Mouse (Mus musculus) CH12.LX (cell line): ENCODE data around the gene Nrp2. TPM values are rescaled to one million over a fixed set of nuclear protein-coding genes. Genes with fewer than 3 reads are reported as not detected.
A peak's percentile ranks its signal among the peaks of the same experiment; 100 is the strongest.

Source experiments
- DNase-seq: peaks from one replicate; pipeline ENCODE4 v3.0.0-alpha.2; 2013; ENCODE audit errors: extremely low read depth
- H3K27ac ChIP-seq: 2 replicates; pipeline ENCODE4 v1.5.1; 2012; ENCODE audit warnings: low read depth, mild to moderate bottlenecking, control low read depth, moderate library complexity; ENCODE audit not compliant: insufficient read depth
- H3K27me3 ChIP-seq: replicated peaks from 2 replicates; pipeline ENCODE3; 2012; ENCODE audit warnings: inconsistent platforms
- H3K36me3 ChIP-seq, 2 experiments: replicated peaks in 1 of 2; 2 replicates each; pipeline versions ENCODE3 to v1.6.1; 2012; ENCODE audit warnings: inconsistent platforms in 1 of 2, low read length in 1 of 2, mild to moderate bottlenecking in 1 of 2, mixed read lengths in 1 of 2, moderate library complexity in 1 of 2; ENCODE audit not compliant: control insufficient read depth in 1 of 2, insufficient read depth in 1 of 2
- H3K4me1 ChIP-seq, 2 experiments: 2 replicates each; pipeline ENCODE4 v1.6.1; 2012; ENCODE audit warnings: inconsistent platforms in 1 of 2, moderate library complexity in 1 of 2; ENCODE audit not compliant: insufficient read depth in 2 of 2, control insufficient read depth in 1 of 2
- H3K4me2 ChIP-seq: 2 replicates; pipeline ENCODE4 v1.6.1; 2012; ENCODE audit warnings: low read depth, mild to moderate bottlenecking, control low read depth; ENCODE audit not compliant: poor library complexity, insufficient read depth, severe bottlenecking
- H3K4me3 ChIP-seq, 3 experiments: fragments of 150-350 bp in 1 of 3; sonication (generic) in 1 of 3; replicated peaks in 1 of 3; 2 replicates each; pipeline versions ENCODE3 to v1.5.1; 2011 to 2012; ENCODE audit warnings: low read depth in 2 of 3, low read length in 2 of 3, mild to moderate bottlenecking in 2 of 3, moderate library complexity in 2 of 3, control low read depth in 1 of 3, improper control_type of control experiment in 1 of 3, inconsistent platforms in 1 of 3, mixed read lengths in 1 of 3; ENCODE audit not compliant: poor library complexity in 1 of 3
- H3K79me2 ChIP-seq: replicated peaks from 2 replicates; pipeline ENCODE4 v1.6.1; 2012; ENCODE audit warnings: mild to moderate bottlenecking, moderate library complexity; ENCODE audit not compliant: control insufficient read depth, poor library complexity, insufficient read depth, severe bottlenecking; ENCODE audit errors: extremely low read depth
- H3K9ac ChIP-seq: 2 replicates; pipeline ENCODE4 v1.6.1; 2012; ENCODE audit warnings: low read depth, mild to moderate bottlenecking, control low read depth, moderate library complexity; ENCODE audit not compliant: insufficient read depth
- H3K9me3 ChIP-seq: replicated peaks from 2 replicates; pipeline ENCODE3; 2012; ENCODE audit warnings: low read length, inconsistent platforms, mixed read lengths
- BHLHE40 ChIP-seq: IDR thresholded peaks from 2 replicates; pipeline ENCODE4 v1.6.1; 2011; ENCODE audit warnings: mild to moderate bottlenecking, low read depth, low read length, improper control_type of control experiment
- CHD1 ChIP-seq: IDR thresholded peaks from 2 replicates; pipeline ENCODE4 v1.6.1; 2012; ENCODE audit warnings: low read depth, low read length, improper control_type of control experiment, inconsistent platforms
- CHD2 ChIP-seq: IDR thresholded peaks from 2 replicates; pipeline ENCODE4 v1.6.1; 2011; ENCODE audit warnings: low read length, improper control_type of control experiment
- CTCF ChIP-seq, 2 experiments: IDR thresholded peaks in 1 of 2; conservative IDR thresholded peaks in 1 of 2; 2 replicates each; pipeline ENCODE4 v1.5.1; 2011 to 2012; ENCODE audit warnings: low read depth in 2 of 2, low read length in 2 of 2, improper control_type of control experiment in 1 of 2, inconsistent platforms in 1 of 2, mild to moderate bottlenecking in 1 of 2, moderate library complexity in 1 of 2
- E2F4 ChIP-seq: IDR thresholded peaks from 2 replicates; pipeline ENCODE4 v1.6.1; 2011; ENCODE audit warnings: low read depth, low read length, improper control_type of control experiment; ENCODE audit not compliant: insufficient replicate concordance
- ELF1 ChIP-seq: IDR thresholded peaks from 2 replicates; pipeline ENCODE4 v1.6.1; 2014; ENCODE audit warnings: low read depth, mild to moderate bottlenecking, inconsistent platforms, low read length, improper control_type of control experiment
- EP300 ChIP-seq: IDR thresholded peaks from 2 replicates; pipeline ENCODE4 v1.6.1; 2011; ENCODE audit warnings: low read length, improper control_type of control experiment
- ETS1 ChIP-seq: conservative IDR thresholded peaks from 2 replicates; pipeline ENCODE4 v1.6.1; 2012; ENCODE audit warnings: low read depth, mild to moderate bottlenecking, inconsistent platforms, low read length, improper control_type of control experiment, moderate library complexity
- GABPA ChIP-seq: IDR thresholded peaks from 2 replicates; pipeline ENCODE4 v1.6.1; 2012; ENCODE audit warnings: low read depth, low read length, improper control_type of control experiment, inconsistent platforms; ENCODE audit not compliant: insufficient replicate concordance
- HCFC1 ChIP-seq: IDR thresholded peaks from 2 replicates; pipeline ENCODE4 v1.6.1; 2012; ENCODE audit warnings: low read depth, mild to moderate bottlenecking, inconsistent platforms, low read length, improper control_type of control experiment
- IRF4 ChIP-seq: IDR thresholded peaks from 2 replicates; pipeline ENCODE4 v1.6.1; 2014; ENCODE audit warnings: low read depth, mild to moderate bottlenecking, inconsistent platforms, low read length, improper control_type of control experiment
- JUN ChIP-seq: IDR thresholded peaks from 2 replicates; pipeline ENCODE4 v1.6.1; 2011; ENCODE audit warnings: low read depth, mild to moderate bottlenecking, low read length, improper control_type of control experiment, moderate library complexity; ENCODE audit not compliant: insufficient read depth
- JUND ChIP-seq: conservative IDR thresholded peaks from 2 replicates; pipeline ENCODE4 v1.6.1; 2011; ENCODE audit warnings: low read depth, low read length, improper control_type of control experiment
- KAT2A ChIP-seq: IDR thresholded peaks from 2 replicates; pipeline ENCODE4 v1.6.1; 2012; ENCODE audit warnings: low read length, improper control_type of control experiment, inconsistent platforms; ENCODE audit not compliant: insufficient replicate concordance
- MAFK ChIP-seq: IDR thresholded peaks from 2 replicates; pipeline ENCODE4 v1.6.1; 2011; ENCODE audit warnings: low read length, improper control_type of control experiment; ENCODE audit not compliant: insufficient replicate concordance
- MAX ChIP-seq: IDR thresholded peaks from 2 replicates; pipeline ENCODE4 v1.6.1; 2011; ENCODE audit warnings: low read length, improper control_type of control experiment
- MAZ ChIP-seq: IDR thresholded peaks from 2 replicates; pipeline ENCODE4 v1.6.1; 2012; ENCODE audit warnings: low read depth, mild to moderate bottlenecking, inconsistent platforms, low read length, improper control_type of control experiment, moderate library complexity
- MEF2A ChIP-seq: IDR thresholded peaks from 2 replicates; pipeline ENCODE4 v1.6.1; 2014; ENCODE audit warnings: low read depth, mild to moderate bottlenecking, inconsistent platforms, low read length, improper control_type of control experiment, borderline replicate concordance
- MXI1 ChIP-seq: IDR thresholded peaks from 2 replicates; pipeline ENCODE4 v1.6.1; 2011; ENCODE audit warnings: mild to moderate bottlenecking, low read depth, low read length, improper control_type of control experiment
- MYC ChIP-seq: IDR thresholded peaks from 2 replicates; pipeline ENCODE4 v1.6.1; 2011; ENCODE audit warnings: low read depth, mild to moderate bottlenecking, improper control_type of control experiment, low read length
- NELFE ChIP-seq: IDR thresholded peaks from 2 replicates; pipeline ENCODE4 v1.6.1; 2011; ENCODE audit warnings: low read depth, low read length, improper control_type of control experiment
- NRF1 ChIP-seq: IDR thresholded peaks from 2 replicates; pipeline ENCODE4 v1.6.1; 2014; ENCODE audit warnings: low read depth, mild to moderate bottlenecking, inconsistent platforms, low read length, improper control_type of control experiment, moderate library complexity
- PAX5 ChIP-seq: IDR thresholded peaks from 2 replicates; pipeline ENCODE4 v1.6.1; 2012; ENCODE audit warnings: low read length, inconsistent platforms, mixed read lengths
- POLR2A ChIP-seq: IDR thresholded peaks from 2 replicates; pipeline ENCODE4 v1.6.1; 2011; ENCODE audit warnings: low read depth, mild to moderate bottlenecking, improper control_type of control experiment, low read length
- POLR2AphosphoS2 ChIP-seq: IDR thresholded peaks from 2 replicates; pipeline ENCODE4 v1.6.1; 2011; ENCODE audit warnings: low read depth, low read length, improper control_type of control experiment
- RAD21 ChIP-seq: IDR thresholded peaks from 2 replicates; pipeline ENCODE4 v1.6.1; 2011; ENCODE audit warnings: low read depth, mild to moderate bottlenecking, low read length, improper control_type of control experiment, moderate library complexity
- RCOR1 ChIP-seq: conservative IDR thresholded peaks from 2 replicates; pipeline ENCODE4 v1.6.1; 2012; ENCODE audit warnings: low read depth, mild to moderate bottlenecking, inconsistent platforms, low read length, improper control_type of control experiment
- SIN3A ChIP-seq: IDR thresholded peaks from 2 replicates; pipeline ENCODE4 v1.6.1; 2012; ENCODE audit warnings: low read length, improper control_type of control experiment, inconsistent platforms
- SMC3 ChIP-seq: IDR thresholded peaks from 2 replicates; pipeline ENCODE4 v1.6.1; 2011; ENCODE audit warnings: low read depth, low read length, improper control_type of control experiment
- TBP ChIP-seq: conservative IDR thresholded peaks from 2 replicates; pipeline ENCODE4 v1.6.1; 2011; ENCODE audit warnings: low read depth, low read length, improper control_type of control experiment
- TCF12 ChIP-seq: IDR thresholded peaks from 2 replicates; pipeline ENCODE4 v1.6.1; 2014; ENCODE audit warnings: low read depth, mild to moderate bottlenecking, inconsistent platforms, low read length, improper control_type of control experiment
- UBTF ChIP-seq: IDR thresholded peaks from 2 replicates; pipeline ENCODE4 v1.6.1; 2012; ENCODE audit warnings: low read depth, mild to moderate bottlenecking, inconsistent platforms, low read length, improper control_type of control experiment, moderate library complexity
- USF1 ChIP-seq: IDR thresholded peaks from 2 replicates; pipeline ENCODE4 v1.6.1; 2014; ENCODE audit warnings: low read depth, mild to moderate bottlenecking, inconsistent platforms, low read length, improper control_type of control experiment
- USF2 ChIP-seq: conservative IDR thresholded peaks from 2 replicates; pipeline ENCODE4 v1.6.1; 2011; ENCODE audit warnings: low read depth, low read length, improper control_type of control experiment
- ZC3H11A ChIP-seq: IDR thresholded peaks from 2 replicates; pipeline ENCODE4 v1.6.1; 2012; ENCODE audit warnings: low read depth, mild to moderate bottlenecking, inconsistent platforms, low read length, improper control_type of control experiment
- ZKSCAN1 ChIP-seq: IDR thresholded peaks from 2 replicates; pipeline ENCODE4 v1.6.1; 2012; ENCODE audit warnings: low read depth, inconsistent platforms, low read length, improper control_type of control experiment, borderline replicate concordance
- ZMIZ1 ChIP-seq: IDR thresholded peaks from 2 replicates; pipeline ENCODE4 v1.6.1; 2012; ENCODE audit warnings: low read depth, mild to moderate bottlenecking, inconsistent platforms, low read length, improper control_type of control experiment
- ZNF384 ChIP-seq: IDR thresholded peaks from 2 replicates; pipeline ENCODE4 v1.6.1; 2012; ENCODE audit warnings: low read depth, low read length, improper control_type of control experiment, inconsistent platforms
- dilution Hi-C: fragments of 300-500 bp; cut with MboI; formaldehyde crosslinking; loops from 2 replicates; pipeline ENCODE4 v1.14.3; 2020; ENCODE audit warnings: low sequenced_read_pairs; ENCODE audit not compliant: extremely low pct_unique_long_range_greater_than_20kb, extremely low pct_ligation_motif_present
- in situ Hi-C: fragments of 300-500 bp; cut with MboI; formaldehyde crosslinking; loops from 3 replicates; pipeline ENCODE4 v1.14.3; 2019; ENCODE audit warnings: low sequenced_read_pairs, low pct_ligation_motif_present, low pct_unique_long_range_greater_than_20kb, mixed read lengths
- polyA plus RNA-seq: library from polyadenylated mRNA; unstranded; fragments of >175 nt; gene quantifications from 2 replicates; pipeline ENCODE4 v1.2.1, GENCODE M21; 2012; ENCODE audit warnings: low read depth; ENCODE audit not compliant: insufficient read length
- total RNA-seq, 2 experiments: library from RNA; depleted of rRNA; stranded (reverse); fragments of 300-350 nt in 1 of 2; fragments of >200 nt in 1 of 2; gene quantifications; 2 replicates each; pipeline ENCODE4 v1.2.3; 2012 to 2014

Nrp2 gene
- total and polyA plus RNA-seq, 3 experiments = 16.4 to 24.4 (median 17.3) TPM

DNA sequence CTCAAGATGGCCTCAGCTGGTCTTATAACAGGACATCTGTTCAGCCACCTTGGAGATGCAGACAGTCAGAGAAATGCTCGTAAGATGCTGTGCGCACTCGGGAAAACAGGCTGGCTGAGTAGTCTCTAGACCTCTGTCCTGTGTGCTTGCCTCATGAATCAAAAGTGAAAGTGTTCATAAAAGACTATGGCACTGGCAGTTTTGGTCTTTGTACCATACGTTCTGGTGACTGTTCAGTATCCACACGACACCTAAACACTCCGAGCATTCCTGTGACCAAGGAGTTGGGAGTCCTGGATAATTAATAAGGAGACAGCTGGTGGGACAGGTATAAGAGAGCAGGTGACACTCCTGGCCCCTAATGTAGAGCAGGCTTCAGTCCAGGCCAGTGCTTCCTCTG is 16.7 kb downstream of the Nrp2 start:
- H3K4me2 ChIP-seq = peak overlapping the region; percentile 88
- no peak for DNase-seq
- peak overlapping the region; percentile 93 for H3K27ac ChIP-seq
- H3K4me3 ChIP-seq = peak overlapping the region; percentile 14 to 47 (median 22)
- peaks cover 14% of the 10 kb centered on the region for H3K79me2 ChIP-seq
- in situ Hi-C loops (loop anchor here (25.0 kb wide), 3 partner anchors 532 to 1582 kb away; no protein-coding TSS in a partner anchor), dilution Hi-C loops (no loop called here)
- H3K27me3 ChIP-seq = no peaks in the 10 kb centered on the region
- peaks cover 7% of the 10 kb centered on the region for H3K9me3 ChIP-seq
- peaks cover 6 to 34% of the 10 kb centered on the region in 2 experiments for H3K36me3 ChIP-seq
- TF ChIP-seq MAX (no peak), EP300 (no peak), TCF12 (no peak), KAT2A (no peak), TBP (no peak), MAZ (no peak), JUND (no peak), ZNF384 (no peak), MEF2A (no peak), POLR2A (no peak), JUN (no peak), POLR2AphosphoS2 (no peak), BHLHE40 (no peak), RCOR1 (no peak), UBTF (no peak), ZKSCAN1 (no peak), ZC3H11A (no peak), SMC3 (no peak), USF1 (no peak), PAX5 (no peak), CTCF (conservative IDR thresholded peaks at IDR 0.05 in 1 of 2, IDR thresholded peaks at IDR 0.05 in 1 of 2; ENCODE audit: low read depth in 2 of 2, low read length in 2 of 2) (no peak), GABPA (no peak), ETS1 (0 out of 2 replicates have a peak, but pooled peaks have one; percentile 0), NRF1 (no peak), MAFK (no peak), ZMIZ1 (0 out of 2 replicates have a peak, but pooled peaks have one; percentile 18), ELF1 (no peak; the same call in 1 of the 2 replicates), E2F4 (no peak), IRF4 (0 out of 2 replicates have a peak, but pooled peaks have one; percentile 38), MXI1 (peak; percentile 70), USF2 (no peak), MYC (peak; percentile 11; the same call in 1 of the 2 replicates), HCFC1 (no peak), SIN3A (peak; percentile 21; the same call in 1 of the 2 replicates), CHD1 (no peak), NELFE (no peak), RAD21 (no peak), CHD2 (0 out of 2 replicates have a peak, but pooled peaks have one; percentile 22)
- peaks cover 10 to 86% of the 10 kb centered on the region in 2 experiments for H3K4me1 ChIP-seq
- H3K9ac ChIP-seq = peak overlapping the region; percentile 70
